Mouse (Mus musculus): ENCODE results near the gene Ajuba.
A peak's percentile ranks its signal among the peaks of the same experiment; 100 is the strongest.
"Not testable (repeated sequence)": the region's sequence is repeated elsewhere in the genome, so short reads cannot be mapped to it uniquely, and the experiment has no call there.

The Ajuba gene

DNA sequence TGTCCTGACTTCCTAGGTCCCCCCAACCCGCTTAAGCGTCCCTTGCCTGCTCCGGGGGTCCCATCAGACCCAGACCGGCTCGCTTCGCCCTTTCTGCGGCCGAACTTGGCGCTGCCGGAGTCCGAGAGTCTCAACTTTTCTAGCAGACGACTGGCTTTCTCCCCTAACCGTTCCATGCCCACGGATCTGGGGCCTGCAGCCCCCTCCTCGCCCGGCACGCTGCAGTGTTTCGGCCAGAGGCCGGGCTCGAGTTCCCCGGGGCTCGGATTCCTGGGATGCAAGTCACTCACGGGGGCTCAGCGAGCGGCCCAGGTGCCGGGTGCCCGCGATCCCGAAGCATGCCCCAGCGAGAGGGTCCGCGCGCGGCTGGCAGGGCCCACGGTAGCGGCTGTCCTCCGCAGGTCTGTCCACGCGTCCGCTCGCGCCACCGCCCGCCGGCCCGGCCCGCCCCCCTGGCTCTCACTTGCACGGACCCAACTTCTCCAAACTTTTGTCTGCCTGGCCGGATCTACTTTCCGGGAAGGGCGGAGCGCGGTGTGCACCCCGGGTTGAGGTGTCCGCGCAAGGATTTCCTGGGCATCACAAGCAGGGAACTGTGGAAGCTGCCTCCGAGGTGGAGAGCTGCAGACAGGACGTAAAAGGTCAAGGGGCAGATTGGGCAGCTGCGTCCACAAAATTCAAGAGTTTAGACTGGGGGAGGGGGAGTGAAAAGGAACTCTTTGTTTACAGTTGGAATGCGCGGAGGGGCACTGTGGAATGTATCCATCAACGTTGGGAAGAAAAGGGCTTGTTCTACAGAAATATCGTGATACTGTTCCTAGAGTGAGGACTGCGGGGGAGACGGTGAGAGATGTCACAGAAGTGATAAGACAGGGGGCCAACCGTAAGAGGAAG, at the start of gene Ajuba:
TSS of gene Ajuba (minus strand) at position 470 of the 894 bp plus-strand sequence.
- peak; percentile 91 for DNase-seq (ENCODE audit: low spot score in 2 of 2)

DNA sequence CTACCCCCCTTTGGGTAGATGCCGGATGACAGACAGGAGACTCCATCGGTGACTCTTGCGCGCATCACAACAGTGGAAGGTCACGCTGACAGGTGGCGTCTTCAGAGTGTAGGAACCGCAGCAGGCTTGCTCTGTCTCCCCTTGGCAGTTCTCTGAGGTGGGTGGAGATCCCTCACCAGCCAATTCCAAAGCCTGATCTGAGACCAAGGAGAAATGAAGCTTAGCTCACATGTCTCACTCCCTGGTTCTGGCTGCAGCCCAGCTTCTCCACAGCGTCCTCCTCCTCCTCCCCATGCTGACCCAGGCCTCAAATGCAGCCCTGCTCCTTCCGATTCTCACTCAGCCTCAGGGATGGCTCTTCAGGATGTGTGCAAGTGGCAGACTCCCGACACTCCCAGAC, 47.6 kb upstream of the Ajuba start:
- DNase-seq (ENCODE audit: low spot score in 2 of 2): no peak

DNA sequence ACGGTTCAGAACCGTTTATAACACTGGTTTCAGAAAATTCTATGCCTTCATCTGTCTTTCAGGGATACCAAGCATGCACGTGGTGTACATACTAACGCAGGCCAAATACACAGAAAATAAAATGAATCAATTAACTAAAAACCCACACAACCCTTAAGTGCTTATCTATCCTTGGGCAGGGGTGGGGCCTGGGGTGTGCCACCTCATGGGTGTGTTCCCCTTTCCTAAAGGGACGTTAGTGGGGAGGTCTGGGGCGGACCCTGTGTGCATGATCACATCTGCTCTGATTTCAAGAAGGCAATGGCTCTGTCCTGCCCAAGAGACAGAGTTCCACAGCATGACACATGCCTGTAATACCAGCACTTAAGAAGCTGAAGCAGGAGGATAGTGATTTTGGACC, 46.0 kb upstream of the Ajuba start:
- no peak for DNase-seq (ENCODE audit: low spot score in 2 of 2)

DNA sequence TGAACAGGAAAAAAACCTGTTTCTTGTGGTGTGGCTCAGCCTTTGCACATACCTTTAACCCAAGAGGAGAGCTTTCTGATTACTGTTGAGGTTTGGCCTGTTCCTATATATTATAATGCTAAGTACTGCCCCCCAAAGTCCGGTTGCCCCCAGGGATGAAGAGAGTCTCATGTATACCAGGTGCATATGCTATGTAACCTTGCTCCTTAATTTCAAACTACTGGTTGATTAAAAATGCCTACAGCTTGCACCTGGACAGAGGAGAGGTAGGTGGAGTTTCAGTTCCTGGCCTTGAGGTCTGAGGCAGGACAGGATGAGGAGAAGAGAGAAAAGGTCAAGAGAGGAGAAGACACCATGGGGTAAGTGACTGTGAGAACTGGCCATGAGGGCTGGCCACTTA, 43.8 kb upstream of the Ajuba start, which contains the start of gene Psmb11:
TSS of gene Psmb11 (plus strand) at position 301 of the 400 bp plus-strand sequence.
- DNase-seq (ENCODE audit: low spot score in 2 of 2): no peak

DNA sequence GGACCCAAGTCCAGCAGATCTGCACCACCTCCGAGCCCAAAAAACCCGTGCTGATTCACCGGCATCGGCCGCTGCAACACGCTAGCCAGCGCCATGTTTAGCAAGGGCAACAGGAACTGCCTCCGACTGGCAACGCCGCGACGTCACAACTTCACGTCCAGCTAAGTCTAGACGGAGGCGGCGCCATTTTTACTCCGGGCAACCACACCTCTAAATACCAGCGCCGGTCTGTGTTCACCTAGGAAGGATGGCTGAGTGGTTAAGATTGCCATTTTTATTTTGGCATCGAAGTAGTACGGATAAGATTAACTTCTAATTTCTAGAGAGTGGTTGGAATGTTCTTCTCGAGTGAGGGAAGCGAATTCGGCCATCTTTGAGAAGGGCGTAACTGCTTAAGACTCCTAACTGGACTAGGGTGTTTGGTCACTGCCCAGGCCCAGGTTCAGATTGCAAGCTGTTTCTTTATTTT, 40.6 kb upstream of the Ajuba start, which contains the start of gene Psmb5:
TSS of gene Psmb5 (minus strand) at position 126 of the 469 bp plus-strand sequence.
- DNase-seq (ENCODE audit: low spot score in 2 of 2): peak; percentile 82 to 86

DNA sequence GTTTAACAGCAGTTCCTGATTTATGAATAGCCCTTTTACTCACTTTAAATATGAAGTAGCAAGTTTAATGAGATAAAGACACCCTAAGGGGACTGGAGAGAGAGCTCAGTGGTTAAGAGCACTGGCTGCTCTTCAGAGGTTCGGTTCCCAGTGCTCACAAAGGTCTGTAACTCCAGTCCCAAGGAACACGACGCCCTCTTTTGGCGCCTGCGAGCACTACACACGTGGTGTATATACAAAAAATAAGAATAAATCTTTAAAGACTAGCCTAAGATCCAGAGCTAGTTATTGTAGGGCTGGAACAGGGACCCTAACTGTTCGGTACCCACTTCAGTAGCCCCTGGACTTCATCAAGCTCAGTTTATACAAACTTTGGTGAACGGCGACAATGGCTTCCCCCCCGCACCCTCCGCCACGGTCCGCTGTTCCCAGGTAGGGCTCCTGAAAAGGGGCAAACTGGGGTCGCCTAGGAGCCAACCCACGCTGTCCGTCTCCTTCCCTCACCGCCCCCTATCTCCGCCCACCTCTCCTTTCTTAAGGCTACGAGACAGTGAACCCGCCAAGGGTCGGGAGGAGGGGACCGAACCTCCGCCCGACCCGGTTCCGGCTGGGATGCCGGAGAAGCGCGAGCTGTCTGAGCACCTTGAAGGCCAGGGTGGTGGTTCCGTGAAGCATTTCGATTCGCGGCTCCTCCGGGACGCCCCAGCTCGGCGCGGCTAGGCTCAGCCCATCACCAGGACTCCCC, 40.0 kb upstream of the Ajuba start:
- DNase-seq (ENCODE audit: low spot score in 2 of 2): no peak

DNA sequence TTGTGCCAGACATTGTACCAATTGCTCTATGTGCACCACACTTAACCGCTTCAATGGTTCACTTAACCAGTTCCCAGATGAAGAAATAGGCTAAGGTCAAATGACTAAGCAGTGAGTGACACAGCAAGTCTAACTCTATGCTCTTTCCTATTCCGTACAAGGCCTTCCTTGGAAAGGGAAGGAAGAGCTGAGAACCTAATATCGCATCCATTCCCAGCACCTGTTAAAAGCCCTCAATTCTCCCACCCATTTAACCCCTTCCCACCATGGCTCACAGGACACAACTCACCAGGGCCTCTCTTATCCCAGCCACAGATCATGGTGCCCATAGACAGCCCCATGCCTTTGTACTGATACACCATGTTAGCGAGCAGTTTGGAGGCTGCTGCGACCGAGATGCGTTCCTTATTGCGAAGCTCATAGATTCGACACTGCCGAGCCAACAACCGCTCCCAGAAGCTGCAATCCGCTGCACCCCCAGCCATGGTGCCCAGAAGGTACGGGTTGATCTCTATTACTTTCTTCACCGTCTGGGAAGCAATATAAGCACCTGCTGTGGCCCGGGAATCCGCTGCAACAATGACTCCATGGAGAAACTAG, 39.0 kb upstream of the Ajuba start:
- DNase-seq (ENCODE audit: low spot score in 2 of 2): no peak

DNA sequence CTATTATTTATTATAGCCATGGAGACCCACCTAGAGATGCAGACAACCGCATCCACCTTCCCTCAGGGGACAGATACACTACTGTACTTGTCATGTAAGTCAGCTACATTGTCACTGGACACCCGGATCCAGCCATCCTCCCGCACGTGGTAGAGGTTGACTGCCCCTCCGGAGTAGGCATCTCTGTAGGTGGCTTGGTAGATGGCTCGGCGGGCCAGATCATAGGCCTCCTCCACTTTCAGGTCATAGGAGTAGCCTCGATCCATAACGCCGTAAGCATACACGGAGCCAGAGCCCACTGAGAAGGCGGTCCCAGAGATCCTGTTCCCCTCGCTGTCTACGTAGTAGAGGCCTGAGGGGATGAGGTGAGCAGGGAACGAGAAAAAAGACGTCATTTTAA, 36.8 kb upstream of the Ajuba start:
- not testable (repeated sequence) for DNase-seq (ENCODE audit: low spot score in 2 of 2)

DNA sequence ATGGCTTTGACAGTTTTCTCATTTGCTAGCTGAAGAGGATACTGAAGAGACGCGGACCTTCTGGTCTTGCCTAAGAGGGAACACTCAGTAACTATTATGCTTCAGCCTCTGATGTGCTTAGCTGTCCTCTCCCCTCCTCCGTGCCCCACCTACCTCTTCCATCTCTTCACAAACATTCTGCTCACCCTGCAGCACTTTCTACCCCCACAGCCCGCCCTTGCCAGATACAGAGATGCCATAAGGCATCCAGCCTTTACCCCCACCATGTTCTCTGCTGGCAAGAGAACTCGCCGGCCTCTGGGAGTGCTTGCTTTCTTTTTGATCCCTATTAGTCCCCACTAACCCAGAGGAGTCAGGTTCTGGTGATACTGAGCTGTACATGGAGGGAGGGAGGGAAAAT, 33.3 kb upstream of the Ajuba start:
- DNase-seq (ENCODE audit: low spot score in 2 of 2): no peak

DNA sequence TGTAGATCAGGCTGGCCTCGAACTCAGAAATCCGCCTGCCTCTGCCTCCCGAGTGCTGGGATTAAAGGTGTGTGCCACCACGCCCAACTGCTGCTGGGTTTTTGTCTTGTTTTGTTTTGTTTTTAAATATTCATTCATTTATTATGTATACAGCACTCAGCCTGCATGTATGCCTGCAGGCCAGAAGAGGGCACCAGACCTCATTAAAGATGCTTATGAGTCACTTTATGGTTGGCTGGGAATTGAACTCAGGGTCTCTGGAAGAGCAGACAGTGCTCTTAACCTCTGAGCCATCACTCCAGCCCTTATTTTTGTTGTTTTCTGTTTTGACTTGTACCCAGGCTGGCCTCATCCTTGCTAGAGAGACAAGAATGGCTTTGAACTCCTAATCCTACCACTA, 32.6 kb upstream of the Ajuba start:
- no peak for DNase-seq (ENCODE audit: low spot score in 2 of 2)

DNA sequence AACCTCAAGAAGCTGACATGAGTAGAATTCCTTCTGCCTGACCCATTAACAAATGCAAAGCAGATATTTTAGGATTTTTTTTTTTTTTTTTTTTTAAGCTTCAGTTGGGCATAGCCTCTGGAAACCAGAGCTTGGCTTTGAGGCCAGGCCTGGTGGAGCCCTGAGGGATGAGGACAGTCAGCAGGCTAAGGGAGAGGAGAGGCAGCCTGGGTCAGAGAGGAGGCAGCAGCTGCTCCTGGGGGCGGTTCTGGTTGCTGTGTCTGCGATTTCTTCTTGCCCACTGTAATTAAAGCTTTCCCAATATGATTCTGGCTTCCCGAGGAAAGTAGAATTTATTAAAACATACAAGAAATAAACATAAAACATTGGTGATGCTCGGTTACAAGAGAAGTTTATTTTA, 31.9 kb upstream of the Ajuba start:
- DNase-seq (ENCODE audit: low spot score in 2 of 2): no peak

DNA sequence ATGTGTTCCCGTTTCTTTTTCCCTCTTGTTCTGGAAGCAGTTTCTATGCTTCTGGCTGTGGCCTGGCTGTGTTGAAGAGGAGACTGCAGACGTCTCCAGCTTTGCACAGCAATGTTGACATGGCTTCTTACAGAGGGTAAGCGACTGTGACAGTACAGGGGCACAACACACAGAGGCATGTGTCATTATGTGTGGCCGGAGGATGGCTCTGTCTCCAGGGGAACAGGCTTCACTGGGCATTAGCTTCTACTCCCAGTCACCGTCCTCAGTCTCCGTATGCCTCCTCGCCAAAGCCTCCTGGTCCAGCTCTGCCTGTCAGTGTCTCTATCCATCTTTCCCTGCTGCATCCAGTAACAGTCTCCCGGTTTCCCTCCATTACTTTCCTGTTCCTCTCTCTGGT, 29.9 kb upstream of the Ajuba start:
- DNase-seq (ENCODE audit: low spot score in 2 of 2): no peak

DNA sequence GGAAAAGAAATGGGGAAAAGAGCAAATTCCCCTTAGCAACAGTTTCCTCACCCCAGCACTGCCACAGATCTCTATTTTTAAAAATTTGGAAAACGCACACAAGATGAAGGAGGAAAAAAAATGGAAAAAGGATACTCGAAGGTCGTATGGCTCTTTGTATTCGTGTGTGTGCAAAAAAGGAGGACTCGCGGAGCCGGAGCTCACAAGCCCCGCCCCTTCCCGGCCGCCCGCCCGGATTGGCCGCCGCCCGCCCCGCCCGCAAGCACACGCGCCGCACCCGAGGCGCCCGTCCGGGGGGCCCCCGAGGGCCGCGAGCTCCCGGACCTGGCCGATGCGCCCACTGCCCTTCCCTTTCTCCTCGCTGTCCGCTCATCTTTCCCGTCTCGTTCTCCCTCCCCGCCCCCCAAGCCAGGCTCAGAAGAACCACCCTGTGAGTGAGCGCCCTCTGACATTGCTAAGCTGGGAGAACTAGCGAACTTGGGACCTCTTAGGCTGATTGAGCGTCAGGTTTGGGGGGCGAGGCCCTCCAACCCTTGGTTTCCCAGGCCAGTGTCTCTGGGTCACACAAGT, 28.5 kb upstream of the Ajuba start, which contains the start of gene 4931414P19Rik:
TSS of gene 4931414P19Rik (minus strand) at position 242 of the 570 bp plus-strand sequence.
- peak; percentile 76 to 86 for DNase-seq (ENCODE audit: low spot score in 2 of 2)

DNA sequence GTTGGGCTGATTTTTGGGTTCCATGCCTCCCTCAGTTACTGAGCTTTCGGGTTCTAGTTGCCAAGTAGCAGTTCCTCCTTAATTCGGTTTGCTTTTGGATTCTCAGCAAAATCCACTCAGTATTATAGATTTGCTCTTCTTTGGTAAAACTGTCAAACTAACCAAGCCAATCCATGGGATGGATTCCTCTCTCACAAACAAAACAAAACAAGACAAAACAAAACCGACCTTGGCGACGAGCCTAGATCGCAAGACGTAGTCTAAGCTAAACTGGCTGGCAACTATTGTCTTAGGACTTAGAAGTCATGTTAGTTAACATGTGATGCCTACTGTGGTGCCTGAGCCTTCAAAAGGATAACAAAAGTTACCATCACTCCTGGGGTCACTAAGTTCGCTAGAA, 26.3 kb upstream of the Ajuba start:
- no peak for DNase-seq (ENCODE audit: low spot score in 2 of 2)

DNA sequence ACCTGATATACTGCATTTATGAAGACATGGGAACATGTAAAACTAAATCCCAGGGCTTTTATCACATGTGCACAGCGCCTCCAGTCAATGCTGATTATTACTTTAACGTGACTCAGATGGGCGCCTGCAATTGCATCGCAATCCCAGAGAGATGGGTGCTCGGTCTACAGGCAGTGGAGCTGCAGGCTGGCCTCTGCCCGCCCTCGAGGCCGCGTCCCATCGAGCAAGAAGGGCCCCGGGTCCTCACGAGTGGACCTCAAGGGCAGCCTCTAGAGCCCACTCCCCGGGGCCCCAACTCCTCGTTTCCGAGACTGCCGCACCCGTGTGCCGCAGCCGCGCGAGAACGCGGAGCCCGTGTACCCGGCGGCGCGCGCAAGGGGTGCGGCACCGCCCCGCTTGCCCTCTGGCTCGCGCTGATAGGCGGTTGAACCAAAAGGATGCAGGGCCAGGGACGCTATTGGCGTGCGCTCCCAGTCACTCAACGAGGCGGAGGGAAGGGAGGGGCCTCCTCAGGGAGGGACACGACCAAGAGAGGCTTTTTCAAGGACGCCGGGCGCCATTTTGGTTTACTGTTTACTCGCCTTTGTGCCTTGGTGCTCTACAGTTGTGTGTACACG, 25.8 kb upstream of the Ajuba start:
- DNase-seq (ENCODE audit: low spot score in 2 of 2): peak; percentile 94 to 96

DNA sequence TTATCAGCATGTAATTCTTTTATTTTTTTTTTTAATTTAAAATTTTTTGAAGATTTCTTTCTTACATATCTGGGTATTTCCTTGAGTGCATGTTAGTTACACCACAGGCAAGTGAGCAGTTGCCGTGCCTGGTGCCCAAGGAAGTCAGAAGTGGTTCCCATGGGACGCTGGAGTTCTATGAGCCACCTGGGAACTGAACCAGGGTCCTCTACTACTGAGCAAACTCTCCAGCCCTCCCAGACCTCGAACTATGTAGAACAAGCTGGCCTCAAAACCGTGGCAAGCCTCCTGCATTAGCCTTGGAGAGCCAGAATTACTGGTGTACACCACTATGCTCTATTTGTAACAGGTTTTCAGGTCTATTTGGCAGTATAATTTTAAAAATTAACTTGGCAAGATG, 25.3 kb upstream of the Ajuba start:
- no peak for DNase-seq (ENCODE audit: low spot score in 2 of 2)

DNA sequence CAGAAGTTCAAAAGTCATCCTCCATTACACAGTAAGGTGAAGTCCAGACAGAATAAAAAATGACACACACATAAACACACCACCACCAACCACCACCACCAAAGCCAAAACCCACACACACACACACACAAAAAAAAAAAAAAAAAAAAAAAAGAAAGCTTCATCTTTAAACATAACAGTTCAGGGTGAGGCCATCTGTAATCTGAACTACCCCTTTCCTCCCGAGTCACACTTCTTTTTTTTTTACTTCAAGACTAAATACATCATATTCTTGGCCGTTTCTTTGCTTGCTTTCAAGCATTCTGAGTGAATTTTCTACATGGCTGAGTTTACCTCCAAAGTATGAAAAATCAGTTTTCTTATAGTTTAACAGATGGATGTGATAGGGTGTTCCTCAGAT, 24.2 kb upstream of the Ajuba start:
- DNase-seq (ENCODE audit: low spot score in 2 of 2): no peak

DNA sequence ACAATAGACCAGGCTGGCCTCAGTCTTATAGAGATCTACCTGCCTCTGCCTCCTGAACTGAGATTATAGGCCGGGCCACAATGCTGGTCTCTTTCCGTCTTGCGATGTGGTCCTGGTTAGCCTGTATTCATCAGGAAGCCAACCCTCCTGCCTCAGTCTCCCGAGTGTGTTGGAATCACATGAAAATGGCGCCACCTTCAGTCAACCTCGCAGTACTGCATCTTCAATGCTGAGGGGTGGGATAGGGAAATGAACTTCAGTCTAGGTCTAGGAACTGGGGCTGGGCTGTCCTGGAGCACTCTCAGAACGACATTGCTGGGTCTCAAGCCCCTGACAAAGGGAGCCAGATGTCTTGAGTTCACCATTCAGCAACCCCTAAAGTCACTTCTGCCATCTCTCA, 19.7 kb upstream of the Ajuba start:
- no peak for DNase-seq (ENCODE audit: low spot score in 2 of 2)

DNA sequence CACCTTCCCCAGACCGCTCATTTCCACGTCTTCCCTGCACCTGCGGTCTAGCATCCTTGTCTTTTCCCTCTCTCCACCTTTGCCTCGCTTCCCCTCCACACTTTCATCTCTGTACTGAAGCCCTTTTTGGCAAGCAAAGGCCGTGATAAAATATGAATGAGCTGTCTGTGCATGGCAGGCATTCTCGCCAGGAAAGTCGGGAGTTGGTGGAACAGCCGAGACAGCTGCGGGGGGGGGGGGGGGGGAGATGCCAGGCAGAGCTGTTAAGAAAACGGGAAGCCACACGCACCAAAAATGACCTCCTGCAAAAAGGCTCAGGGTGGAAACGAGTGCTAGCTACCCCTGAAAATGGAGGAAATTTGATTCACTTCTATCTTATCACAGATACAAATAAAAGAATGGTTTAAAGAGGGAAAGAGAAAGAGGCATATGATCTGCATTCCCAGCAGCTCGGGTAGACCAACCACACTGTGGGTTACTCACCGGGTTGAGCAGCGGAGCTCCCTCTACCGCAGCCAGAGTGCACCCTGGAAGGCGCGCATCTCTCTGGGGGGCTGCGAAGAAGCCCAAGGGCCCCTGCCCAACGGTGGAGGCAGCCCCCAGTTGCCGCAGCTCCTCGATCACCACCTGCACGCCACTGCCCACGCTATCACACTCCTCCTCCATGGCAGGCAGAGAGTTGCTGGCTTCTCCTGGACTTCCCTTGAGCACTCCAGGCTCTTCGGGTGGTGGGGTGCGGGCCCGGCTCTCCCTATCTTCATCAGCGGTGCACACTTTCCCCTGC, 17.5 kb upstream of the Ajuba start:
- DNase-seq (ENCODE audit: low spot score in 2 of 2): no peak

DNA sequence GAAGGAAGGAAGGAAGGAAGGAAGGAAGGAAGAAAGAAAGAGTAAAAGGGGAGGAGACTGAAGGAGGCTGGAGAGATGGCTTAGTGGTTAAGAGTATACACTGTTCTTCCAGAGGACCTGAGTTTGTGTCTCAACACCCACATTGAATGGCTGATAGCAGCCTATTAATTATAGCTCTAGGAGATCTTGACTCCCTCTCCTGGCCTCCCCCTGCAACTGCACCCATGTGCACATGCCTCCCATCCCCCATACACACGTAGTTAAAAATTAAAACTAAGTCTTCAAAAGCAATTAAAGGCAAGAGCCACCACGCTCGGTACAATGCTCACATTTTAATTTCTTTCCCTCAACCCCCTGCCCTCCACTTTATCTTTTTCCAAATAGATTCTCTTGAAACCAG, 16.7 kb upstream of the Ajuba start:
- DNase-seq (ENCODE audit: low spot score in 2 of 2): no peak

Data from urinary bladder, postnatal 4 days (tissue).